Mouse (Mus musculus): ENCODE results near the gene Srrm4.
A peak's percentile ranks its signal among the peaks of the same experiment; 100 is the strongest.

The Srrm4 gene

GRCm38 (mm10) chr5:116591346-116592048, at the start of gene Srrm4:
Gene Srrm4, minus strand, starts transcription at chr5:116591817.
- DNase-seq (ENCODE audit: low read depth): peak; percentile 4

- peak; percentile 5 for DNase-seq (ENCODE audit: low read depth)
Measured at GRCm38 (mm10) chr5:116592801-116593430, 1.3 kb upstream of the Srrm4 start.

DNA sequence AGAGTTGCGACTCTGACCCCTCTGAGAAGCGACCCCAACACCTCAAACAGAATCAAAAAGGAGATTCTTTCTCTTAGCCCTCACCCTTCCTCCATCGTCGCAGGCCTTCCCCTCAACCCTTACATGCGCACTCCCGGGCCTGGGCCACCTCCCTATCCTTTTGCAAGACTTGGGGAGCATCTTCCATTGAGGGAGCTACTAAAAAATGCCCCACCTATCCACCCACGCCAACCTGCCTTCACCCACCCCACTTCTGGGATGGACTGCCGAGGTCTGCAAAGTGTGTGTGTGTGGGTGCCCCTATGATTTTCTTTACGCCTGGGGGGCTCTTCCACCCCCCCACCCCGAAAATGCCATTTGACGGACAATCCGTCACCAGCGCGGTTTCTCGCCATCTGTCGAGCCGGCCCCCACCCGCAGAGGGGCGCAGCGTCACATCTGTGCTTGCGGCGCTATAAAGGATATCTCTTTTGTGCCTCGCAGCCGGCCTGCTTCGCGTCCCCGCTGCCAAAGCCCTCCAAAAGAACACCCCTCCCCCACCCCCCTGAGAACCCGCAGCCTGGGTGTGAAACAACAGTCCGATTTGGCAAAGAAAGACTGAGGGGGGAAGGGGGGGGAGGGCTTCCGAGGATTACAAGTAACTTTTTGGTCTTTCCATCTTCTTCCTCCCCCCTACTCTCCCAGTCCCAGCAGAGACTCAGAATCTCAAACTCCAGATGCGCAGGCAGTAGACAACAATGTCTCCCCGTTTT, 608 bp upstream of the Srrm4 start:
- DNase-seq (ENCODE audit: low read depth): no peak

DNA sequence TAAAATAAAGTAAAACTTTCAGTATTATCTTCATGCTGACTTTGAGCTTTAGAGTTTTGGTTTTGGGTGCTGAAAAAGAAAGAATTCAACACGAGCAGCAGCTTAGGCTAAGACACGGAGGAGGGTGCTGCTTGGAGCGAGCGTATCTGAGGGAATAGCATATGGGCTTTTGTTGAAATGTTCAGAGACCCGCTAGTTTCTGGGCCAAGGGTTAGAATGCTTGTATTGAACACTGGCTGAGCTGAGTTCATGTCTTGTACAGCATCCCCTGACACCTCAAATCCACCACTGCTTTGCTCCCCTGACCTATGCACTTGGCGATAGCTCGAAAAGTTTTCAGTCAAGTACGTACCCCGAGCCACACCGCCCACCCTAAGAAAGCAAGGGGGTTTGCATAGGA, 919 bp downstream of the Srrm4 start:
- no peak for DNase-seq (ENCODE audit: low read depth)

DNA sequence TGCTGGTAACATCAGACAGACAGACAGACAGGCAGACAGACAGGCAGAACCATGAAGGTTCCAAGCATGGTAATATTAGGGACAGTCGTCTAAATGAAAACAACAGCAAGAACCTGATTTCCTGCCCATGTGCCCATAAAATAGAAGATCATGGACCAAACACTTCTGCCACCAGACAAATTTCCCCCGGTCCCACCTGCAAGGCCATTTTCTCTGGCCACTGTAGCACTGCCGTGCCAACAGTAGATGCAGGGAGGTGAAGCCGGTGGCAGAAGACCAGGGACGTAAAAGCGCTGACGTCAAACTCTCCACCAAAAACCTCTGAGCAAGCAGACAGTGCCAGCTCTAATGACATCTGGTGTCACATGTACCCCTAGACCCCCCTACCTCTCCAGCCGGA, 2.0 kb downstream of the Srrm4 start:
- DNase-seq (ENCODE audit: low read depth): no peak

DNA sequence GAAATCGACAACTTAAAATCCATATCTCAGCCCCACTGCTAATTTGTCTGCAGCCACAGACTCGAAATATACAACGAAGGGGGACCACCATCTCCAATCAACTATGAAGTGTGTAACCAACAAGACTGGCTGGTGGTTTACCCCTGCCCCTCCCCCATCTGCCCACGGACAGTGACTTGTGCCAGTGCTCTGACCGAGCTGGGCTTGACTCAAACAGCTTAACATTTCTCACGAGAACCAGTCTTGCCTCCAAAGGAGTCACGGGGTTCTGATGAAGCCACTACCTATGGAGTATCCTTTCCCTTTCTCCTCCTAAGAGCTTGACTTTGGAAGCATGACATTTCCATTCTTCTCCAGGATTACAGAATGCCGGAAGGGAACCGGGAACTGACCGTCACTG, 2.8 kb downstream of the Srrm4 start:
- no peak for DNase-seq (ENCODE audit: low read depth)

DNA sequence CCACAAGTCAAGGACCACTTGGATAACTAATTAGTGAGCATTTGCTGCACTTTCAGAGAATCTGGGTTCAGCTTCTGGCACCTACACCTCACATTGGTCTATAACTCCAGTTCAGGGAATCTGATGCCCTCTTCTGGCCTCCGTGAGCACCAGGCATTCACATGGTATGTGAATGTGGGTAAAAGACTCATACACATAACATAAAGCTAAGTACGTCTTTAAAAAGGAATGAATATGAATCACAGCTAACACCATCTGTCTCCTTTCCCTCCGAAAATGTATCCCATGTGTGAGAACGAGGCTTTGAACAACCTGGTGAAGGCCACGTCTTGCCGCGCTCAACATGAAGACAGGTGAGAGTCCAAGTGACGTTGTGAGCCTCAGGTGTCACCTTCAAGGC, 12.1 kb downstream of the Srrm4 start:
- DNase-seq (ENCODE audit: low read depth): no peak

- DNase-seq (ENCODE audit: low read depth): no peak
Measured at GRCm38 (mm10) chr5:116577082-116577481, 14.5 kb downstream of the Srrm4 start.

- no peak for DNase-seq (ENCODE audit: low read depth)
Measured at GRCm38 (mm10) chr5:116573307-116573706, 18.3 kb downstream of the Srrm4 start.

DNA sequence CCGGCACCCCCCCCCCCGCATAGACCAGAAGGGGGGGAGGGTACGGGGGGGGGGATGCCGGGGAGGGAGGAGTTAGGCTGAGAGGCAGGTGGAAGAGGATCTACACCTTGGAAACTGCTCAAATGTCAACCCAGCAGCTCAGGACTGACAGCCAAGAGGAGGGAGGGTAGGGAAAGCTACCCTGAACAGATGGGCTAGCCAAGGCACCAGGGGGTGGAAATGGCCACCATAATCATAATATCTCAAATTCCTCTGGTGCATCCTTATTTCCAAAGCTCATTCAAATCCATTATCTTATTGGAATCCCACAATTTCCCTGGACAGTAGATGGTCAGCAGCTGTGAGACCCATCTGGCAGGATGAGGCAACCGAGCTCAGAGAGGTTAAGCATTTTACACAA, 19.7 kb downstream of the Srrm4 start:
- DNase-seq (ENCODE audit: low read depth): no peak

- DNase-seq (ENCODE audit: low read depth): no peak
Measured at GRCm38 (mm10) chr5:116571232-116571861, 20.3 kb downstream of the Srrm4 start.

DNA sequence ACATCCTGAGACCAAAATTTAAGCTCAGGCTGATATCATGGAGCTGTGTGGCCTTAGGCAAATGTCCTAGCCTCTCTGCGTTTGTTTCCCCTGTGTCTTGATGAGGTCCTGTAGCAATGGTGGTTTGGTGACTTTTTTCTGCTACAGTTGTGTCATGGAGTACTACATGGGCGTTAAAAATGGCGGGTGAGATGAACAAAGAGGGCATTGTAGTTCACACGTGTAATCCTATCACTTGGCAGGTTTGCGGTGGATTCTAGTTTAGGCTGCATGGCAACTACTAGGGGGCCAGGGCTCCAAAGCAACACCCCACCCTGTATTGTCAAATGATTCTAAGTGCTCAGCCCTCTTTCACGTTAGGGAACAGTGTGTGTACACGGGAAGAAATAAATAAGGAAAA, 21.1 kb downstream of the Srrm4 start:
- no peak for DNase-seq (ENCODE audit: low read depth)

- no peak for DNase-seq (ENCODE audit: low read depth)
Measured at GRCm38 (mm10) chr5:116569629-116570028, 22.0 kb downstream of the Srrm4 start.

DNA sequence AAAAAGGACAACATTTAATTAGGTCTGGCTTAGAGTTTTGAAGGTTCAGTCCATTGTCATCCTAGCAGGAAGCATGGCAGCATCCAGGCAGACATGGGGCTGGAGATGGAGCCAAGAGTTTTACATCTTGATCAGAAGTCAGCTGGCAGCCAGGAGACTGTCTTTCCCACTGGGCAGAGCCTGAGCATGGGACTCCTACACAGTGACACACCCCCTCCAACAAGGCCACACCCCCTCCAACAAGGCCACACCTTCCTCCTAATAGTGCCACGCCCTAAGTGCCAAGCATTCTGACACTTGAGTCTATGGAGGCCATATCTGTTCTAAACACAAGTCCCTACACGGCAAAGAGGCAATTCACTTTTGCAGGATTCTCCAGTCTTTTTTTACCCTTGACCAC, 23.6 kb downstream of the Srrm4 start:
- DNase-seq (ENCODE audit: low read depth): no peak

DNA sequence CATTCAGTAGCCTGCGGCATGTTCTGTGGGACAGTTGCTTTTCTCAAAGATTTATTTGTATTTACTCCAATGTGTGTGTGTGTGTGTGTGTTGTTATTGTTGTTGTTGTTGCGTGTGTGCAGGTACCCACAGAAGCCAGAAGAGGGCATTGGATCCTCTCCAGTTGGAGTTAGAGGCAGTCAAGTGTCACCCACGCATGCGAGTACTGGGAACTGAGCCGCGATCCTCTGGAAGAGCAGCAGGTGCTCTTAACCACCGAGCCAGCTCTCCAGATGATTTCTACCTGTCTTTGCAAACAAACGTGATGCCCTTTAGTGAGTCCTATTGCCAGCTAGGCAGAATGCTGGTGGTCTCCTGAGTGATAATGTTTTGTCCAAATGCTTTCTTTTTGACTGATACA, 24.3 kb downstream of the Srrm4 start:
- no peak for DNase-seq (ENCODE audit: low read depth)

- DNase-seq (ENCODE audit: low read depth): no peak
Measured at GRCm38 (mm10) chr5:116566385-116567045, 25.1 kb downstream of the Srrm4 start.

- no peak for DNase-seq (ENCODE audit: low read depth)
Measured at GRCm38 (mm10) chr5:116565573-116565972, 26.0 kb downstream of the Srrm4 start.

GRCm38 (mm10) chr5:116564391-116564790, 27.2 kb downstream of the Srrm4 start:
- no peak for DNase-seq (ENCODE audit: low read depth)

DNA sequence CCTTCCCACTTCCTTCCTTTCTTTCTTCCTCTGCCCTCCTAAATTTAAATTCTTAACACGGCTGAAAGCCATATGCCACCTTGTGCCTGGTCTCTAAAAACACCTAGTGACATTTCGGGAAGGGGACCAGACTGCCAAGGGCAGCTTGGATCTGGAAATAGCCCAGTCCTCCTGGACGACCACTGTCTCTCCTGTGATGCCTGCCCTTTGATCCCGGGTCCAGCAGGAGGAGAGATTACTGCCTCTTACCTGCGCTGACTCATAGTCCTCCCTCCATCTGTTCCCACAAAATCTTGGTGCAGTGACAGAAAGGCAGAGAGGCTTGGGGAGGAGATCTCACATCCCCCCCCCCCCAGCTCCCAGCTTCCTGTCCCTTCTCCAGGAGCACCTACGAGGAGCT, 27.9 kb downstream of the Srrm4 start:
- DNase-seq (ENCODE audit: low read depth): no peak

- no peak for DNase-seq (ENCODE audit: low read depth)
Measured at GRCm38 (mm10) chr5:116559091-116559490, 32.5 kb downstream of the Srrm4 start.

DNA sequence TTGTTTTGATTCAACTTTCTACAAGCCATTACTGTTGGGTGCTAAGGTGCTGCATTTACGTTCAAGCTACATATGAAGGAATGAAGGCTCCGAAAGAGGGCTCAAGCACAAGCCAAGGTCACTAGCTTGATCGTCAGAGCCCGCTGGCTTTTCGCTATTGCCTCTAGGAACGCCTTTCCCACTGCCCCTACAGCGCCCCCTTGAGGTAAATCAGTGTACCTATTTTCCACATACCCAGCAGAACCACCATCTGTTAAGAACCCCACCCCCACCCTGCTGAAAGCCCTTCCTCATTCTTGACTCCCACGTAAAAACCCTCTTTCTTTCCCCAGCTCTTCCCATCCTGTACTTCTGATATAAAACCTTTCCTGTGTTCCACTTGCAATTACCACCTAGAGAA, 35.0 kb downstream of the Srrm4 start:
- DNase-seq (ENCODE audit: low read depth): no peak

DNA sequence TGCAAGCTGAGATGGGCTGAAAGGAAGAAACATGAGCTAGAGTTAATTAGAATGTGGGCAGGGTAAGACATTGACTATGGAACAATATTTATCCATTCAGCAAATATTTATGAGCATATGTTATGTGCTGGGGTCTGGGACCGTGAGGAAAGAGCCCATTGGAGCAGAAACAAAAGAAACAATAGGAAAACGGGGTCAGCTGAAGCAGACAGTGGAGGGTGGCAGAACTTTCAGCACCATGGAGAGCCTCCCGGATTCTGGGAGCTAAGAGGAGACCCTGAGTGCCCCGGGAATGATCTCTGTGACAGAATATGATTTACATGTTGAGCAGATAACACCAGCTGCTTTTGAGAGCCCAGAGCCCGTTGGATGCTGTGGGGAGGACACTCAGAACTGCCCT, 37.7 kb downstream of the Srrm4 start:
- DNase-seq (ENCODE audit: low read depth): no peak

Measured in c-Kit-positive CD71-positive TER-119-negative erythroid progenitor cells, embryonic 14.5 days (primary cell).